Mouse (Mus musculus) kidney, embryonic 15.5 days (tissue): Measurements from ENCODE around the gene Dnajc27. TPM values are rescaled to one million over a fixed set of nuclear protein-coding genes. Genes with fewer than 3 reads are reported as not detected.

Experiments
- ATAC-seq: fragments of 200-750 bp; cut with Nextera tagmentation; replicated peaks from 2 replicates; pipeline ENCODE4 v1.8.0; 2017; ENCODE audit warnings: moderate TSS enrichment; ENCODE audit not compliant: low FRiP score
- H3K27ac ChIP-seq: fragments of 300-500 bp; sonication (generic); 2 replicates; pipeline ENCODE4 v1.5.1; 2015; ENCODE audit warnings: mild to moderate bottlenecking, inconsistent platforms
- H3K27me3 ChIP-seq: fragments of 300-500 bp; sonication (generic); 2 replicates; pipeline ENCODE4 v1.6.1; 2015; ENCODE audit warnings: inconsistent platforms
- H3K36me3 ChIP-seq: fragments of 300-500 bp; sonication (generic); 2 replicates; pipeline ENCODE4 v1.6.1; 2015; ENCODE audit warnings: inconsistent platforms
- H3K4me1 ChIP-seq: fragments of 300-500 bp; sonication (generic); 2 replicates; pipeline ENCODE4 v1.6.1; 2015; ENCODE audit warnings: inconsistent platforms
- H3K4me2 ChIP-seq: fragments of 300-500 bp; sonication (generic); 2 replicates; pipeline ENCODE4 v1.6.1; 2015; ENCODE audit warnings: moderate library complexity, mild to moderate bottlenecking, inconsistent platforms
- H3K4me3 ChIP-seq: fragments of 300-500 bp; sonication (generic); replicated peaks from 2 replicates; pipeline ENCODE4 v1.5.1; 2015; ENCODE audit warnings: mild to moderate bottlenecking, inconsistent platforms
- H3K9ac ChIP-seq: fragments of 300-500 bp; sonication (generic); 2 replicates; pipeline ENCODE4 v1.6.1; 2015; ENCODE audit warnings: mild to moderate bottlenecking, inconsistent platforms
- H3K9me3 ChIP-seq: fragments of 300-500 bp; sonication (generic); replicated peaks from 2 replicates; pipeline ENCODE4 v1.6.1; 2016; ENCODE audit warnings: inconsistent platforms
- WGBS: fragments of 180-500 bp; shearing (Covaris S2); methylation state at CpG from one replicate; pipeline ENCODE4 v1.1.7; 2015; ENCODE audit warnings: mixed read lengths; 5-methylcytosine and 5-hydroxymethylcytosine counted together
- polyA plus RNA-seq: library from polyadenylated mRNA; unstranded; fragments of >200 nt; fragmentation: Nextera tagmentation; extraction: Ambion mirVana; gene quantifications from 2 replicates; pipeline ENCODE4 v1.2.1, GENCODE M21; 2015

The Dnajc27 gene
- polyA plus RNA-seq, 1 experiment from 2014 or later = 7.1 TPM

GRCm38 (mm10) chr12:4058321-4058720, 24.1 kb upstream of the Dnajc27 start:
- H3K27me3 ChIP-seq = no peaks in the 10 kb centered on the region
- no peaks in the 10 kb centered on the region for H3K9me3 ChIP-seq
- no peaks in the 10 kb centered on the region for H3K4me1 ChIP-seq
- no peak overlapping the region for H3K4me3 ChIP-seq
- 74% methylated on average over 9 of the region's 9 CpGs for whole genome bisulfite sequencing
- H3K27ac ChIP-seq = no peak overlapping the region
- H3K4me2 ChIP-seq = no peak overlapping the region
- no peak overlapping the region for H3K9ac ChIP-seq
- ATAC-seq = no peak
- H3K36me3 ChIP-seq = no peaks in the 10 kb centered on the region

- WGBS = 84% methylated on average over 4 of the region's 4 CpGs
- no peaks in the 10 kb centered on the region for H3K4me1 ChIP-seq
- no peak overlapping the region for H3K4me2 ChIP-seq
- no peak overlapping the region for H3K4me3 ChIP-seq
- ATAC-seq = no peak
- H3K9ac ChIP-seq = no peak overlapping the region
- no peaks in the 10 kb centered on the region for H3K9me3 ChIP-seq
- no peaks in the 10 kb centered on the region for H3K36me3 ChIP-seq
- H3K27ac ChIP-seq = no peak overlapping the region
- H3K27me3 ChIP-seq = no peaks in the 10 kb centered on the region
Measured at GRCm38 (mm10) chr12:4059683-4060082, 22.7 kb upstream of the Dnajc27 start.

DNA sequence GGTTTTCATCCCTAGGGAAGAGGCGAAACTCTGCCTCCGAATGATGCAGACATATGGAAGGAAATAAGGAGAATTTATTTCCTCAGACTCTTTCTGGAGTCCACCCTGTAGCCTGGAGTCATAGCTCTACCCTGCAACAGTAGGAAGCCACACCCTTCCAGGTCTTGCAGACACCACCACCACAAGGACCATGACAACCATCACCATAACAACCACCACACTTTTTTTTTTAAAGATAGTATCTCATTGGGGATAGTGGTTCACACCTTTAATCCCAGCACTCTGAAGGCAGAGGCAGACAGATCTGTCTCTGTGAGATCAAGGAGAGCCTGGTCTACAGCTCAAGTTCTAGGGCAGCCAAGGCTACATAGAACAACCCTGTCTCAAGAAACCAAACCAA, 16.9 kb upstream of the Dnajc27 start:
- no peak overlapping the region for H3K4me2 ChIP-seq
- no peak overlapping the region for H3K27ac ChIP-seq
- H3K36me3 ChIP-seq = no peaks in the 10 kb centered on the region
- no peak overlapping the region for H3K4me3 ChIP-seq
- H3K9ac ChIP-seq = no peak overlapping the region
- ATAC-seq = no peak
- WGBS = 81% methylated on average over 2 of the region's 2 CpGs
- H3K27me3 ChIP-seq = no peaks in the 10 kb centered on the region
- H3K9me3 ChIP-seq = no peaks in the 10 kb centered on the region
- H3K4me1 ChIP-seq = no peaks in the 10 kb centered on the region

DNA sequence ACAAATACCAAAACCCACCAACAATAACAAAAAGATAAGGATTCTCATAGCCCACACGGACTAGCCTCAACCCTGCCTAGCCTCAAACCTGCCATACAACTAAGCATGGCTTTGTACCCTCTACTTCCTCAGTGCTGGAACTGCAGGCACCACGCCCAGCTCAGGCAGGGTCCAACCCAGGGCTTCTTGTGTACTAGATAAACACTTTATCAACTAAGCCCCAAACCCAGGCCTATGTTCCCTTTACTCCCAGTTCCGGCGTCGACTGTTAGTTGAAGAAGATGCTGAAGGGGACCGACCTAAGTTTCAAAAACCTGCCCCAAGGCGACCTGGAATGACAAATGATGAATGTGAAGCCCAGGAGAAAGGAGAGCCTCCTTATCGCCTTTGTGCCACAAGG, 16.4 kb upstream of the Dnajc27 start:
- H3K36me3 ChIP-seq = no peaks in the 10 kb centered on the region
- H3K4me1 ChIP-seq = no peaks in the 10 kb centered on the region
- no peak overlapping the region for H3K4me2 ChIP-seq
- no peak overlapping the region for H3K9ac ChIP-seq
- no peak for ATAC-seq
- no peak overlapping the region for H3K4me3 ChIP-seq
- WGBS = 71% methylated on average over 8 of the region's 8 CpGs
- no peaks in the 10 kb centered on the region for H3K27me3 ChIP-seq
- H3K27ac ChIP-seq = no peak overlapping the region
- no peaks in the 10 kb centered on the region for H3K9me3 ChIP-seq

DNA sequence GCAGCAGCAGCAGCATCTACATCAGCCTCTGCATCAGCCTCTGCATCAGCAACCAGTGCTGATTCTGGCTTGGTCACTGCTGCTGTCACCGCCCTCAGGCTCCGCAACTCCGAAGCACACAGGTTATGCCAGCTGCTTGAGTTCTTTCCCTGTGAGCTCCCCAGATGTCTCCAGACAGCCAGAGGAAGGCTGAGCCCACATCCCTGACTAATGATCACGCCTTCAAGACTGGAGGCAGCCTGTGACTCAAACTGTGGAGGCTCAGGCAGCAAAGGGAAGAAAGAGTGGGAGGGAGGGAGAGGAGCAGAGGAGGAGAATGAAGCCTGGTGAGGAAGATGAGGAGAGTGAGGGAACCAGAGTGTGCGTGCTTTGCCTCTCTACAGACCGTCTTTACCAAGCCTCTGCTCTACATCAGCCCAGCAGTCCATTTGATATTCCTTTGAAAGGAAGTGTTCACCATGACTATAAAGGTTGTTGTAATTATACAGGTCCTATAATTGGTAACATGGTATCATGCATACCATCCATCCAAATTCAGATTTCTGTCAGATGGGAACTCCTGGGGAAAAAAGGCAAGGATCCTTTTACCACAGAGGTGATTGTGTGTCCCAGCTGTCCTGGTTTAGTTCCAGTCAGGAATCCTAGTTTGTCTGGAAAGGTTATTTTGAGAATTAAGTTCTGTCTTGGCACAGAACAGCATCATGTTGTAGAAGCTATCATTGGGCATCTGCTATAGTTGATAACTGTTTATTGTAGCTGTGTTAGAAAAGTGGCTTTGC, 15.5 kb upstream of the Dnajc27 start:
- no peaks in the 10 kb centered on the region for H3K27me3 ChIP-seq

GRCm38 (mm10) chr12:4068551-4068950, 13.8 kb upstream of the Dnajc27 start:
- no peaks in the 10 kb centered on the region for H3K27me3 ChIP-seq
- ATAC-seq = no peak
- no peaks in the 10 kb centered on the region for H3K4me1 ChIP-seq
- H3K4me2 ChIP-seq = no peak overlapping the region
- H3K4me3 ChIP-seq = no peak overlapping the region
- 75% methylated on average over 4 of the region's 4 CpGs for WGBS
- H3K9ac ChIP-seq = no peak overlapping the region
- no peak overlapping the region for H3K27ac ChIP-seq
- no peaks in the 10 kb centered on the region for H3K36me3 ChIP-seq
- H3K9me3 ChIP-seq = no peaks in the 10 kb centered on the region

More for the DNA sequence above, 15.5 kb upstream of the Dnajc27 start:
- Histone ChIP-seq H3K4me1 (no peaks in the 10 kb centered on the region), H3K36me3 (no peaks in the 10 kb centered on the region), H3K27ac (no peak overlapping the region), H3K9ac (no peak overlapping the region), H3K4me3 (no peak overlapping the region), H3K4me2 (no peak overlapping the region), H3K9me3 (no peaks in the 10 kb centered on the region)
- WGBS = 67% methylated on average over 6 of the region's 6 CpGs
- no peak for ATAC-seq

DNA sequence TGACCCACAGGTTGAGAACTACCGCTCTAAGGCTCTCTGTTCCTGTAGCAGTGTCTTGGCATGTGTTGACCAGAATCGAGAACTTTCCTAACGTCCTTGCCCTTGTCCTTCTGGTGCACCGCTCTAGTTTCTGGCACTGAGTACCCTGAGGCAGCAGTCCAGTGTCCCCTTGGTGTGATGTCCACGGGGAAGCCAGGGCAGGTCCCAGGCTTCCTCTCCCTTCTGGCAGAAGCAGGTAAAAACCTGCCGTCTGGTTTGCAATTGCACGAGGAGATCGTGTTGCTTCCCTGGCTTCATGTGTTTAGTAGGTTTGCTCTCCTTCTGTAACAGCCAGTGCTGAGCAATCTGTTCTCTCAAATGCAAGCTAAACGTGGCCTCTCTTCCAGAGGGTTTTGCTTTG, 10.7 kb upstream of the Dnajc27 start:
- no peak overlapping the region for H3K4me2 ChIP-seq
- no peak overlapping the region for H3K9ac ChIP-seq
- H3K27me3 ChIP-seq = no peaks in the 10 kb centered on the region
- no peak for ATAC-seq
- no peak overlapping the region for H3K4me3 ChIP-seq
- no peaks in the 10 kb centered on the region for H3K4me1 ChIP-seq
- no peaks in the 10 kb centered on the region for H3K9me3 ChIP-seq
- 74% methylated on average over 9 of the region's 9 CpGs for WGBS
- no peak overlapping the region for H3K27ac ChIP-seq
- H3K36me3 ChIP-seq = no peaks in the 10 kb centered on the region

- 72% methylated on average over 8 of the region's 8 CpGs for WGBS
- Histone ChIP-seq H3K9ac (no peak overlapping the region), H3K9me3 (no peaks in the 10 kb centered on the region), H3K4me1 (no peaks in the 10 kb centered on the region), H3K4me3 (no peak overlapping the region), H3K36me3 (no peaks in the 10 kb centered on the region), H3K27ac (no peak overlapping the region), H3K27me3 (peaks cover 8% of the 10 kb centered on the region), H3K4me2 (no peak overlapping the region)
- no peak for ATAC-seq
Measured at GRCm38 (mm10) chr12:4075407-4075806, 7.0 kb upstream of the Dnajc27 start.

DNA sequence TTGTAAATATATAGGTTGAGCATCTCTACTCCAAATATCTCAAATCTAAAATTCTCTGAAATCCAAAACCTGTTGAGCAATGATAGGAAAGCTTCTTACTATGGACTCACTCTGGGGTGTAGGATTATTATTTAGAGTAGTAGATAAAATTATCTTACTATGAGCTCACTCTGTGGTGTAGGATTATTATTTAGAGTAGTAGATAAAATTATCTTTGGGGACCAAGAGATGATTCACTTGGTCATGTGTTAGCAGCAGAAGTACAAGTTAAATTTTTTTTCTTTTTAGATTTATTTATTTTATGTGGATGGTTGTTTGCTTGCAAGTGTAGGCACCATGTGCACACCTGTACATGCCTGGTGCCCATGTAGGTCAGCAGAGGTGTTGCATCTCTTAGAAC, 6.0 kb upstream of the Dnajc27 start:
- Histone ChIP-seq H3K9ac (no peak overlapping the region), H3K4me3 (no peak overlapping the region), H3K36me3 (no peaks in the 10 kb centered on the region), H3K4me1 (no peaks in the 10 kb centered on the region), H3K27ac (no peak overlapping the region), H3K9me3 (no peaks in the 10 kb centered on the region), H3K4me2 (no peak overlapping the region), H3K27me3 (peaks cover 8% of the 10 kb centered on the region)
- ATAC-seq = no peak

- Histone ChIP-seq H3K9ac (no peak overlapping the region), H3K4me1 (peaks cover 5% of the 10 kb centered on the region), H3K4me2 (no peak overlapping the region), H3K27me3 (peaks cover 8% of the 10 kb centered on the region), H3K27ac (no peak overlapping the region), H3K36me3 (no peaks in the 10 kb centered on the region), H3K9me3 (no peaks in the 10 kb centered on the region), H3K4me3 (no peak overlapping the region)
- WGBS = 48% methylated on average over 1 of the region's 1 CpGs
- no peak for ATAC-seq
Measured at GRCm38 (mm10) chr12:4078069-4078468, 4.3 kb upstream of the Dnajc27 start.

DNA sequence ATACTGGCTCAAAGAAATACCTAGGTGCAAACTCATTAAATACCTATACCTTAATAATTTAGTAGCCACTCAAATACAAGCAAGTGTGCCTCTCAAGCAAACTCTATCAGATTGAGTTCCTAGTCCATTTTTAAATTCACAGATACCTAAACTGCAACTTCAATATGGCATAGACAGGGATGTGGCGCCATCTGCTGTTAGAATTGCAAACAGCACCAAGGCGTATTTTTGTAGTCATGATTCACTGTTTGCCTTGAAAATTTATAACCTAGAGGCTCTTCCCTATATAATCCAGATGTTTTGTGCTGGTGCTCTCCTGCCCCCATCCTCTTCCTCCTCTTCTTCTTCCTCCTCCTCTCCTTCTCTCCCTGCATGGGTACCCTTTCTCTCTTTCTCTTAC, 2.1 kb upstream of the Dnajc27 start:
- H3K9me3 ChIP-seq = no peaks in the 10 kb centered on the region
- peaks cover 12% of the 10 kb centered on the region for H3K4me1 ChIP-seq
- WGBS = 0% methylated on average over 2 of the region's 2 CpGs
- H3K36me3 ChIP-seq = no peaks in the 10 kb centered on the region
- no peak overlapping the region for H3K9ac ChIP-seq
- H3K4me3 ChIP-seq = no peak overlapping the region
- H3K27me3 ChIP-seq = peaks cover 8% of the 10 kb centered on the region
- no peak for ATAC-seq
- H3K27ac ChIP-seq = no peak overlapping the region
- H3K4me2 ChIP-seq = no peak overlapping the region

DNA sequence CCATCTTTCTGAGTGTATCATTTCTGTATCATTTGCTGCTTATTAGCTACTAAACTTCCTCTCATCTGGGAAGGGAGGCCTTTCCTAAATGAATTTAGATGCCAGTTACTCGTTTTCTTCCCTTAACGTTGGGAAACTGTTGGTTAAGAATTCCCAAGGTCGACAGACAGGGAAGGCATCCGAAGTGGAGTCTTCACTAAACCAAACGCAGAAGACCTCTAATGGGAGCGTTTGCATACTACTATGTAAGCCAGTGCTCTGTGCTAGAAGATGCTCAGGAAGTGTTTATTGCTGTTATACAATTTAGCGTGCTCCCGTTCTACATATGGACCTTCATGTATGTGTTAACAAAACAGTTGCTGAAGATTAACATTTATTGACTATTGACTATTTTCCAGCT, 1.1 kb downstream of the Dnajc27 start:
- 64% methylated on average over 8 of the region's 8 CpGs for WGBS
- Histone ChIP-seq H3K27ac (no peak overlapping the region; the same call in 1 of the 2 replicates), H3K4me3 (peak overlapping the region; percentile 69), H3K9ac (no peak overlapping the region), H3K9me3 (no peaks in the 10 kb centered on the region), H3K27me3 (no peaks in the 10 kb centered on the region; the same call in 1 of the 2 replicates), H3K4me1 (peaks cover 12% of the 10 kb centered on the region), H3K4me2 (peak overlapping the region; percentile 88), H3K36me3 (peaks cover 30% of the 10 kb centered on the region)
- ATAC-seq = no peak

GRCm38 (mm10) chr12:4107383-4107782, 25.0 kb downstream of the Dnajc27 start:
- no peak overlapping the region for H3K4me3 ChIP-seq
- H3K27ac ChIP-seq = no peak overlapping the region
- no peaks in the 10 kb centered on the region for H3K4me1 ChIP-seq
- no peaks in the 10 kb centered on the region for H3K9me3 ChIP-seq
- peaks cover 66% of the 10 kb centered on the region for H3K36me3 ChIP-seq
- no peak overlapping the region for H3K9ac ChIP-seq
- no peak overlapping the region for H3K4me2 ChIP-seq
- whole genome bisulfite sequencing = 77% methylated on average over 4 of the region's 4 CpGs
- ATAC-seq = 0 out of 2 replicates have a peak, but pooled peaks have one; percentile 46
- H3K27me3 ChIP-seq = no peaks in the 10 kb centered on the region
